Mouse (Mus musculus) kidney, embryonic 14.5 days (tissue): Measurements from ENCODE around the gene Cdk19. TPM values are rescaled to one million over a fixed set of nuclear protein-coding genes. Genes with fewer than 3 reads are reported as not detected.
"Not testable (repeated sequence)": the region's sequence is repeated elsewhere in the genome, so short reads cannot be mapped to it uniquely, and the experiment has no call there.

Experiments used
- ATAC-seq: fragments of 200-750 bp; cut with Nextera tagmentation; 2 replicates; pipeline ENCODE4 v1.8.0; 2017; ENCODE audit warnings: moderate number of reproducible peaks, mild to moderate bottlenecking, moderate TSS enrichment, moderate library complexity; ENCODE audit not compliant: low FRiP score, low TSS enrichment
- H3K27ac ChIP-seq: fragments of 300-500 bp; sonication (generic); 2 replicates; pipeline ENCODE4 v1.5.1; 2014; ENCODE audit warnings: low read depth, mild to moderate bottlenecking, low read length, moderate library complexity, mixed read lengths
- H3K27me3 ChIP-seq: fragments of 300-500 bp; sonication (generic); 2 replicates; pipeline ENCODE4 v1.6.1; 2014; ENCODE audit warnings: mild to moderate bottlenecking, low read length; ENCODE audit not compliant: control insufficient read depth, insufficient read depth
- H3K36me3 ChIP-seq: fragments of 300-500 bp; sonication (generic); 2 replicates; pipeline ENCODE4 v1.6.1; 2014; ENCODE audit warnings: low read length, mixed read lengths; ENCODE audit not compliant: control insufficient read depth, insufficient read depth
- H3K4me1 ChIP-seq: fragments of 300-500 bp; sonication (generic); 2 replicates; pipeline ENCODE4 v1.6.1; 2014; ENCODE audit warnings: low read length, mixed read lengths; ENCODE audit not compliant: control insufficient read depth, insufficient read depth
- H3K4me2 ChIP-seq: fragments of 300-500 bp; sonication (generic); replicated peaks from 2 replicates; pipeline ENCODE4 v1.6.1; 2014; ENCODE audit warnings: low read depth, mild to moderate bottlenecking, low read length
- H3K4me3 ChIP-seq: fragments of 300-500 bp; sonication (generic); 2 replicates; pipeline ENCODE4 v1.5.1; 2014; ENCODE audit warnings: mild to moderate bottlenecking, low read length
- H3K9ac ChIP-seq: fragments of 300-500 bp; sonication (generic); 2 replicates; pipeline ENCODE4 v1.6.1; 2014; ENCODE audit warnings: low read depth, mild to moderate bottlenecking, low read length, moderate library complexity
- H3K9me3 ChIP-seq: fragments of 300-500 bp; sonication (generic); 2 replicates; pipeline ENCODE4 v1.6.1; 2016; ENCODE audit warnings: low read length; ENCODE audit not compliant: control insufficient read depth
- WGBS: fragments of 180-500 bp; shearing (Covaris S2); extraction: QIAGEN DNeasy Blood & Tissue Kit; methylation state at CpG from one replicate; pipeline ENCODE4 v1.1.7; 2014; 5-methylcytosine and 5-hydroxymethylcytosine counted together
- polyA plus RNA-seq: library from polyadenylated mRNA; unstranded; fragments of >200 nt; fragmentation: Nextera tagmentation; extraction: Ambion mirVana; gene quantifications from 2 replicates; pipeline ENCODE4 v1.2.1, GENCODE M21; 2014

Cdk19 gene
- polyA plus RNA-seq, 1 experiment from 2014 or later = 10.8 TPM

GRCm38 (mm10) chr10:40526986-40527385 is 187.6 kb downstream of the Cdk19 start:
- no peak overlapping the region for H3K27ac ChIP-seq
- no peak overlapping the region for H3K9ac ChIP-seq
- no peaks in the 10 kb centered on the region for H3K36me3 ChIP-seq
- ATAC-seq = no peak
- no peak overlapping the region for H3K4me2 ChIP-seq
- 0 out of 2 replicates have a peak, but pooled peaks cover 3% of the 10 kb centered on the region for H3K9me3 ChIP-seq
- 0 out of 2 replicates have a peak, but pooled peaks cover 5% of the 10 kb centered on the region for H3K4me1 ChIP-seq
- H3K27me3 ChIP-seq = no peaks in the 10 kb centered on the region
- no peak overlapping the region for H3K4me3 ChIP-seq
- 66% methylated on average over 3 of the region's 3 CpGs for WGBS

- H3K36me3 ChIP-seq = no peaks in the 10 kb centered on the region
- H3K4me3 ChIP-seq = no peak overlapping the region
- no peak for ATAC-seq
- no peak overlapping the region for H3K9ac ChIP-seq
- no peak overlapping the region for H3K4me2 ChIP-seq
- H3K27me3 ChIP-seq = no peaks in the 10 kb centered on the region
- WGBS = 40% methylated on average over 8 of the region's 8 CpGs
- H3K27ac ChIP-seq = no peak overlapping the region
- 0 out of 2 replicates have a peak, but pooled peaks cover 3% of the 10 kb centered on the region for H3K9me3 ChIP-seq
- H3K4me1 ChIP-seq = 0 out of 2 replicates have a peak, but pooled peaks cover 5% of the 10 kb centered on the region
These were observed 188.2 kb downstream of the Cdk19 start for GRCm38 (mm10) chr10:40527573-40527972.

- 0 out of 2 replicates have a peak, but pooled peaks cover 3% of the 10 kb centered on the region for H3K9me3 ChIP-seq
- 0 out of 2 replicates have a peak, but pooled peaks cover 5% of the 10 kb centered on the region for H3K4me1 ChIP-seq
- H3K27ac ChIP-seq = no peak overlapping the region
- no peaks in the 10 kb centered on the region for H3K27me3 ChIP-seq
- WGBS = 16% methylated on average over 8 of the region's 10 CpGs
- H3K4me3 ChIP-seq = no peak overlapping the region
- H3K9ac ChIP-seq = no peak overlapping the region
- no peaks in the 10 kb centered on the region for H3K36me3 ChIP-seq
- no peak overlapping the region for H3K4me2 ChIP-seq
- 0 out of 2 replicates have a peak, but pooled peaks have one; percentile 22 for ATAC-seq
These were observed 189.3 kb downstream of the Cdk19 start for GRCm38 (mm10) chr10:40528668-40529067.

- H3K9ac ChIP-seq = no peak overlapping the region
- ATAC-seq = no peak
- 72% methylated on average over 6 of the region's 6 CpGs for WGBS
- H3K36me3 ChIP-seq = no peaks in the 10 kb centered on the region
- 0 out of 2 replicates have a peak, but pooled peaks cover 1% of the 10 kb centered on the region for H3K4me1 ChIP-seq
- H3K27me3 ChIP-seq = no peaks in the 10 kb centered on the region
- H3K4me2 ChIP-seq = no peak overlapping the region
- 0 out of 2 replicates have a peak, but pooled peaks cover 3% of the 10 kb centered on the region for H3K9me3 ChIP-seq
- no peak overlapping the region for H3K27ac ChIP-seq
- H3K4me3 ChIP-seq = no peak overlapping the region
These were observed 190.3 kb downstream of the Cdk19 start for GRCm38 (mm10) chr10:40529617-40530016.

- H3K4me3 ChIP-seq = no peak overlapping the region
- no peak overlapping the region for H3K9ac ChIP-seq
- H3K27me3 ChIP-seq = no peaks in the 10 kb centered on the region
- no peaks in the 10 kb centered on the region for H3K4me1 ChIP-seq
- no peak overlapping the region for H3K4me2 ChIP-seq
- 71% methylated on average over 3 of the region's 3 CpGs for WGBS
- no peak overlapping the region for H3K27ac ChIP-seq
- H3K9me3 ChIP-seq = 0 out of 2 replicates have a peak, but pooled peaks cover 3% of the 10 kb centered on the region
- ATAC-seq = no peak
- H3K36me3 ChIP-seq = no peaks in the 10 kb centered on the region
These were observed 191.3 kb downstream of the Cdk19 start for GRCm38 (mm10) chr10:40530661-40531060.

- H3K4me3 ChIP-seq, H3K4me2 ChIP-seq, H3K36me3 ChIP-seq, H3K27me3 ChIP-seq, ATAC-seq, H3K9ac ChIP-seq, H3K4me1 ChIP-seq, H3K27ac ChIP-seq, H3K9me3 ChIP-seq: not testable (repeated sequence)
- WGBS = 90% methylated on average over 4 of the region's 4 CpGs
These were observed 193.2 kb downstream of the Cdk19 start for GRCm38 (mm10) chr10:40532586-40532985.

Other genes with a start within 250 kb of the Cdk19 start
- 4.2 and 9.2 TPM in 2 replicates for gene Slc16a10, start 197.3 kb upstream of the Cdk19 start, polyA plus RNA-seq
- gene Rpf2, start 92.5 kb upstream of the Cdk19 start, polyA plus RNA-seq = 82.7 and 98.1 TPM in 2 replicates
- 147 and 190 TPM in 2 replicates for gene Gtf3c6, start 81.5 kb upstream of the Cdk19 start, polyA plus RNA-seq
- gene Amd1, start 37.4 kb upstream of the Cdk19 start, polyA plus RNA-seq = 78.8 and 80.9 TPM in 2 replicates
- not detected in 2 replicates for gene Slc22a16, start 230.8 kb downstream of the Cdk19 start, polyA plus RNA-seq